Mouse (Mus musculus): ENCODE measurements around the gene Shisa5. TPM values are rescaled to one million over a fixed set of nuclear protein-coding genes. Genes with fewer than 3 reads are reported as not detected.
A peak's percentile ranks its signal among the peaks of the same experiment; 100 is the strongest.

The Shisa5 gene
- polyA plus RNA-seq, 1 experiment from 2014 or later, result 116 TPM

GRCm38 (mm10) chr9:109003201-109003600, 35.2 kb upstream of the Shisa5 start:
- Histone ChIP-seq H3K4me2 (replicated peaks) (no peak overlapping the region), H3K4me1 (no peaks in the 10 kb centered on the region), H3K9me3 (replicated peaks) (no peaks in the 10 kb centered on the region), H3K36me3 (peaks cover 6% of the 10 kb centered on the region; the same call in 1 of the 2 replicates), H3K9ac (no peak overlapping the region), H3K27ac (replicated peaks) (no peak overlapping the region), H3K4me3 (replicated peaks) (no peak overlapping the region), H3K27me3 (no peaks in the 10 kb centered on the region)
- no peak for ATAC-seq (ENCODE audit: insufficient number of reproducible peaks, low FRiP score, low TSS enrichment, low read depth)
- 59% methylated on average over 2 of the region's 2 CpGs for WGBS

GRCm38 (mm10) chr9:109007025-109007780, 31.2 kb upstream of the Shisa5 start:
- H3K36me3 ChIP-seq, result peaks cover 10% of the 10 kb centered on the region; the same call in 1 of the 2 replicates
- H3K27ac ChIP-seq (replicated peaks), result no peak overlapping the region
- 80% methylated on average over 21 of the region's 21 CpGs for WGBS
- H3K27me3 ChIP-seq, result no peaks in the 10 kb centered on the region
- ATAC-seq (ENCODE audit: insufficient number of reproducible peaks, low FRiP score, low TSS enrichment, low read depth), result no peak
- no peak overlapping the region for H3K9ac ChIP-seq
- H3K4me1 ChIP-seq, result peaks cover 10% of the 10 kb centered on the region
- H3K4me2 ChIP-seq (replicated peaks), result no peak overlapping the region
- H3K4me3 ChIP-seq (replicated peaks), result no peak overlapping the region
- no peaks in the 10 kb centered on the region for H3K9me3 ChIP-seq (replicated peaks)

GRCm38 (mm10) chr9:109008081-109008480, 30.3 kb upstream of the Shisa5 start:
- Histone ChIP-seq H3K27ac (replicated peaks) (no peak overlapping the region), H3K9ac (no peak overlapping the region), H3K4me2 (replicated peaks) (no peak overlapping the region), H3K27me3 (no peaks in the 10 kb centered on the region), H3K4me1 (peaks cover 10% of the 10 kb centered on the region), H3K4me3 (replicated peaks) (no peak overlapping the region), H3K9me3 (replicated peaks) (no peaks in the 10 kb centered on the region), H3K36me3 (peaks cover 4% of the 10 kb centered on the region; the same call in 1 of the 2 replicates)
- 81% methylated on average over 9 of the region's 9 CpGs for WGBS
- ATAC-seq (ENCODE audit: insufficient number of reproducible peaks, low FRiP score, low TSS enrichment, low read depth), result no peak

GRCm38 (mm10) chr9:109008994-109009635, 29.2 kb upstream of the Shisa5 start:
- ATAC-seq (ENCODE audit: insufficient number of reproducible peaks, low FRiP score, low TSS enrichment, low read depth), result peak; percentile 34; the same call in 1 of the 2 replicates
- no peaks in the 10 kb centered on the region for H3K27me3 ChIP-seq
- WGBS, result 52% methylated on average over 10 of the region's 10 CpGs

GRCm38 (mm10) chr9:109009636-109010315, 28.6 kb upstream of the Shisa5 start:
- Histone ChIP-seq H3K4me2 (replicated peaks) (no peak overlapping the region), H3K27me3 (no peaks in the 10 kb centered on the region), H3K36me3 (peaks cover 4% of the 10 kb centered on the region; the same call in 1 of the 2 replicates), H3K9me3 (replicated peaks) (no peaks in the 10 kb centered on the region), H3K9ac (no peak overlapping the region), H3K4me3 (replicated peaks) (no peak overlapping the region), H3K27ac (replicated peaks) (peak overlapping the region; percentile 44; the same call in 1 of the 2 replicates), H3K4me1 (peaks cover 10% of the 10 kb centered on the region)
- ATAC-seq (ENCODE audit: insufficient number of reproducible peaks, low FRiP score, low TSS enrichment, low read depth), result no peak
- 46% methylated on average over 17 of the region's 17 CpGs for WGBS

More at GRCm38 (mm10) chr9:109008994-109009635, 29.2 kb upstream of the Shisa5 start:
- Histone ChIP-seq H3K27ac (replicated peaks) (peak overlapping the region; percentile 3; the same call in 1 of the 2 replicates), H3K36me3 (peaks cover 4% of the 10 kb centered on the region; the same call in 1 of the 2 replicates), H3K4me1 (peaks cover 10% of the 10 kb centered on the region), H3K4me3 (replicated peaks) (no peak overlapping the region), H3K9me3 (replicated peaks) (no peaks in the 10 kb centered on the region), H3K4me2 (replicated peaks) (no peak overlapping the region), H3K9ac (no peak overlapping the region)

GRCm38 (mm10) chr9:109010316-109010690, 28.1 kb upstream of the Shisa5 start:
- no peak overlapping the region for H3K27ac ChIP-seq (replicated peaks)
- 85% methylated on average over 14 of the region's 14 CpGs for WGBS
- peaks cover 4% of the 10 kb centered on the region; the same call in 1 of the 2 replicates for H3K36me3 ChIP-seq
- peaks cover 10% of the 10 kb centered on the region for H3K4me1 ChIP-seq
- no peak overlapping the region for H3K4me3 ChIP-seq (replicated peaks)
- no peaks in the 10 kb centered on the region for H3K27me3 ChIP-seq
- no peak for ATAC-seq (ENCODE audit: insufficient number of reproducible peaks, low FRiP score, low TSS enrichment, low read depth)
- H3K9me3 ChIP-seq (replicated peaks), result no peaks in the 10 kb centered on the region
- H3K9ac ChIP-seq, result no peak overlapping the region
- no peak overlapping the region for H3K4me2 ChIP-seq (replicated peaks)

GRCm38 (mm10) chr9:109015397-109015796, 23.0 kb upstream of the Shisa5 start:
- Histone ChIP-seq H3K27ac (replicated peaks) (no peak overlapping the region), H3K9me3 (replicated peaks) (no peaks in the 10 kb centered on the region), H3K4me1 (no peaks in the 10 kb centered on the region), H3K4me3 (replicated peaks) (no peak overlapping the region), H3K36me3 (peaks cover 2% of the 10 kb centered on the region; the same call in 1 of the 2 replicates), H3K27me3 (no peaks in the 10 kb centered on the region), H3K9ac (no peak overlapping the region), H3K4me2 (replicated peaks) (no peak overlapping the region)
- 65% methylated on average over 8 of the region's 8 CpGs for WGBS
- ATAC-seq (ENCODE audit: insufficient number of reproducible peaks, low FRiP score, low TSS enrichment, low read depth), result no peak

GRCm38 (mm10) chr9:109016973-109017604, 21.3 kb upstream of the Shisa5 start:
- no peaks in the 10 kb centered on the region for H3K4me1 ChIP-seq
- H3K9ac ChIP-seq, result no peak overlapping the region
- no peaks in the 10 kb centered on the region for H3K27me3 ChIP-seq
- 73% methylated on average over 11 of the region's 11 CpGs for WGBS
- no peak overlapping the region for H3K4me3 ChIP-seq (replicated peaks)
- no peak for ATAC-seq (ENCODE audit: insufficient number of reproducible peaks, low FRiP score, low TSS enrichment, low read depth)
- H3K4me2 ChIP-seq (replicated peaks), result no peak overlapping the region
- H3K9me3 ChIP-seq (replicated peaks), result no peaks in the 10 kb centered on the region
- H3K27ac ChIP-seq (replicated peaks), result no peak overlapping the region
- no peaks in the 10 kb centered on the region; the same call in 1 of the 2 replicates for H3K36me3 ChIP-seq

- Histone ChIP-seq H3K9ac (no peak overlapping the region), H3K4me2 (replicated peaks) (no peak overlapping the region), H3K27ac (replicated peaks) (no peak overlapping the region), H3K4me1 (no peaks in the 10 kb centered on the region), H3K27me3 (no peaks in the 10 kb centered on the region), H3K4me3 (replicated peaks) (no peak overlapping the region), H3K9me3 (replicated peaks) (no peaks in the 10 kb centered on the region), H3K36me3 (no peaks in the 10 kb centered on the region)
- 76% methylated on average over 4 of the region's 4 CpGs for WGBS
- no peak for ATAC-seq (ENCODE audit: insufficient number of reproducible peaks, low FRiP score, low TSS enrichment, low read depth)
These were observed 16.9 kb upstream of the Shisa5 start for GRCm38 (mm10) chr9:109021428-109021827.

- H3K36me3 ChIP-seq, result 0 out of 2 replicates have a peak, but pooled peaks cover 5% of the 10 kb centered on the region
- H3K4me2 ChIP-seq (replicated peaks), result no peak overlapping the region
- H3K9me3 ChIP-seq (replicated peaks), result no peaks in the 10 kb centered on the region
- H3K4me1 ChIP-seq, result no peaks in the 10 kb centered on the region
- WGBS, result 83% methylated on average over 17 of the region's 17 CpGs
- H3K27ac ChIP-seq (replicated peaks), result no peak overlapping the region
- H3K9ac ChIP-seq, result no peak overlapping the region
- no peaks in the 10 kb centered on the region for H3K27me3 ChIP-seq
- ATAC-seq (ENCODE audit: insufficient number of reproducible peaks, low FRiP score, low TSS enrichment, low read depth), result no peak
- no peak overlapping the region for H3K4me3 ChIP-seq (replicated peaks)
These were observed 15.3 kb upstream of the Shisa5 start for GRCm38 (mm10) chr9:109022866-109023685.
